Mouse (Mus musculus) adrenal gland, adult (tissue): ENCODE results near the gene Tardbp.

Experiments
- DNase-seq, 2 experiments: peaks; one replicate each; pipeline ENCODE4 v3.0.0; 2022 to 2023; ENCODE audit warnings: low spot score in 1 of 2; ENCODE audit not compliant: inconsistent age in 2 of 2

Gene Tardbp

DNA sequence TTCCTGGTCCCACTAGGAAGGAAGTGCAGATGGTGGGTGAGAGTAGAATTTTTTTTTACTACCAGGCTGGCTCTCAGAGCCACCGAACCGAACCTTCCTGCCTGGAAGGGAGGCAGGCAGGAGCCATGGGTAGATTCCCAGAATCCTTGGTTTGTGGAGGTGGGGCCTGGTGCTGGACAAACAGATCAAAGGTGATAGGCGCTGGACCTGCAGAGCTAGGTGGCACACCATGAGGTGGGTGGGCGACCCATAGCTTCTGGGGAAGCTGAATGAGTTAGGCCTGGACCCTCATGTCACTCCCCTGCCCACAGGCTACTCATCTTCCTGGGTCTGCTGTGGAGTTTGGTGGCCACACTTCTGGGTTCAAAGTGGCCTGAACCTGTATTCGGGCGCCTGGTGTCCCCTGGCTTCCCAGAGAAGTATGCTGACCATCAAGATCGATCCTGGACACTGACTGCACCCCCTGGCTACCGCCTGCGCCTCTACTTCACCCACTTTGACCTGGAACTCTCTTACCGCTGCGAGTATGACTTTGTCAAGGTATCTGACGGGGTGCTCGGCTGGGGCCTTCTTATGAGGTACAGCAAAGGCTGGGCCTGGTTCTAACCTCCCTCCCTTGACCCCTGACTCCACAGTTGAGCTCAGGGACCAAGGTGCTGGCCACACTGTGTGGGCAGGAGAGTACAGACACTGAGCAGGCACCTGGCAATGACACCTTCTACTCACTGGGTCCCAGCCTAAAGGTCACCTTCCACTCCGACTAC, 24.3 kb downstream of the Tardbp start, which contains the start of gene Masp2:
TSS of gene Masp2 (plus strand) at position 198 of the 764 bp plus-strand sequence.
- DNase-seq, result no peak

DNA sequence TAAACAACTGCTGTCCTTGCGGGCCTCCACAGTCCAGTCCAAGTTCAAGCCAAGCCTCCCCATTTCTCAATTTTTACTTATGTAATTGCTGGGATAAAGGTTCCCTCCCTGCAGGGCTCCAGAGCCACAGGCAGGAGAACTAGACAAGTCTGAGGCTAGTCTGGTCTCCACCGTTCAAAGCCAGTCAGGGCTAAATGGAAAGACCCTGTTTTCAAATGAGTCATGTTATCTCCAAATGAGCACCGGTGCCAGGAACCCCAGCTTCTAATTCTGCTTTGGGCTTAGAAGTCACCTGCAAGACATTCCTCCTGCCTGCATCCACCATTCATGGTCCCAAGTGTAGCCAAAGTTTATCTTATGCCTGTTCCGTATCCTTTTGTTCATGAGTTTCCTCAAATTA, 24.9 kb downstream of the Tardbp start:
- no peak for DNase-seq

GRCm38 (mm10) chr4:148600316-148600715, 26.5 kb downstream of the Tardbp start:
- no peak for DNase-seq

GRCm38 (mm10) chr4:148598826-148599225, 28.0 kb downstream of the Tardbp start:
- no peak for DNase-seq

- no peak for DNase-seq
Observed at GRCm38 (mm10) chr4:148596731-148597130, 30.1 kb downstream of the Tardbp start.

DNA sequence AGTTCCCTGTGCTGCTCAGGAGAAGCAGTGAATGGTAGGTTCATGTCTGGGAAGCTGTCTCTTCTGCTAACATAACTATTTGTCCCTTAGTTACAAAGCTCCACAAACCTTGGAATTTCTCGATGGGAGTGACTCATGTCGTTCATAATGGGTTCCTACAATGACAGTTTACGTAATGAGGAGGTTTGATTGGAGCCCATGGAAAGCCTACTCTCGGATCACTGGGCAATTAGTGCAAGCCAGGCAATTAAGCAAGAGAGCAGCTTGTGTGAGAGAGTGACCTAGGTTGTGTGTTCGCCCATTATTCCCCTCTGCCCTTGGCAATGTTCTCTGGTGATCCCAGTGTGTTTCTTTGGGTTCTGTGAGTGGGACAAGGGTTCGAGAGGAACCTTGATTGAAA, 30.9 kb downstream of the Tardbp start:
- DNase-seq, result peak in 1 of 2 experiments; percentile 64

GRCm38 (mm10) chr4:148593996-148594395, 32.8 kb downstream of the Tardbp start:
- no peak for DNase-seq

- peak in 1 of 2 experiments; percentile 62 for DNase-seq
Observed at GRCm38 (mm10) chr4:148591637-148592380, 35.0 kb downstream of the Tardbp start.

DNA sequence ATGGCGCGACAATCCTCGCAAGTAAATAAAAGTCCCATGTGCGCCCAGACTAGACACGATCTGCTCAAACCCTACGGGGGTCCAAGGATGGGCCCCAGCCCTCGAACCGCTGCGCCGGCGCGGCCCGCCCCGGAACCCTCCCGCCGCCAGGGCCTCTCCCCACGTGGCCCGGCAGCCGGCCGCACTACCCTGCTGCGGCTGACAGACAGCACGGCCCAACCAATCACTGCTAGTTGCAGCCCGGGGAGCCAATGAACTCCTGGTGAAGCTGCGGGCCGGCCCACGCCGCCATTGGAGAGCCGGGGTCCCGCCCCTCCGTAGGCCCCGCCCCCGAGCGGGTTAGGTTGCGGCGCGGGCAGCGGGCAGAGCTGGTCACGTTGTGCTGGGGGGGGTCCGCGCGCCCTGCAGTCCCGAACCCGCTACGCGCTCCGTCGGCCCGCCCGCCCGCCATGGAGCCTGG, 35.6 kb downstream of the Tardbp start, which contains the start of gene Srm:
TSS of gene Srm (plus strand) at position 333 of the 460 bp plus-strand sequence.
- peak; percentile 98 for DNase-seq

- no peak for DNase-seq
Observed at GRCm38 (mm10) chr4:148590421-148591170, 36.2 kb downstream of the Tardbp start.

DNA sequence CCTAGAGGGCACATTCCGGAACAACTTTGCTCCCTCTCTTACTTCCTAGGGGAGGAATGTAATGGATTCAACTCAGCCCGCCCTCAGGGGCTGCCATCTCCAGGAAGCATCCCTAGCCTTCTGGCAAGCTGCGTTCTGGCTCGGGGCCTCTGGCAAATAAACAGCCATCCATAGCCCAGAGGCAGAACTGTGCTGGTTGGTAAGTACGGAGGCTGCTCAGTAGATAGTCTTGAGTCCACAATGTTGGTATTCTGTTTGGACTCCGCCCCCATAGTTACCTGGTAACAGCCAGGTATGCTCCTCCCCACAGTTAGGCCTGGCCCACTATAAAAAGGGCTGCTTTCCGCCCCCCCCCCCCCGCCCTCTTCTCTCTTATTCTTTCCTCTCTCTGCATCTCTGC, 37.3 kb downstream of the Tardbp start:
- no peak for DNase-seq

GRCm38 (mm10) chr4:148588793-148589192, 38.0 kb downstream of the Tardbp start:
- DNase-seq, result no peak

DNA sequence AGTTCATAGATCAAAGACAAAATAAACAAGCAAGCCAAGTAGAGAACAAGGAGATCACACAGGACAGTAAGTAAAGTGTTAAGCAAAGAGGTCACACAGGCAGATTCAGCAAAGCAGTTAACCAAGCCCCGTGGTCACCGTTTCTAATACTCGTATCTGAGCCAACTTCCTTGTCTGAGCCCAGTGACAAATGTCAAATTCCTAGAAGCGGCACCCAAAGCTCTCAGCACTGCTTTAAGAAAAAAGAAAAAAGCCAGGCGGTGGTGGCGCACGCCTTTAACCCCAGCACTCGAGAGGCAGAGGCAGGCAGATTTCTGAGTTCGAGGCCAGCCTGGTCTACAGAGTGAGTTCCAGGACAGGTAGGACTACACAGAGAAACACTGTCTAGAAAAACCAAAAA, 40.2 kb downstream of the Tardbp start:
- peak in 1 of 2 experiments; percentile 70 for DNase-seq

DNA sequence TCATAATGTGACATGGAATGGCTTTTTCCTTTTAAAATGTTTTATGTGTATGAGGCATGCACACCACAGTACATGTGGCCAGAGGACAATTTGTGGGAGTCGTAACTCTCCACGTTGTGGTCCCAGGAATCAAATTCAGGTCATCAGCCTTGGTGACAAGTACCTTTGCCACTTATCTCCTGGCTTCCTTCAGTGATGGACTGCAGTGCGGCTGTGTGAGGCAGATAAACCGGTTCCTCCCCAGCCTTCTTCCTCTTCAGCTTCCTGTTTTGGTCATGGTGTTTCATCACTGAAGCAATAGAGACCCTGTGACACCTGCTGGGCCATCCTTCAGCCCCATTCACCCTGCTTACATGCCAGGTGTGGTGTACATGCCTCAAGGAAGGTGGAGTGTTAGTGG, 43.6 kb downstream of the Tardbp start:
- no peak for DNase-seq

DNA sequence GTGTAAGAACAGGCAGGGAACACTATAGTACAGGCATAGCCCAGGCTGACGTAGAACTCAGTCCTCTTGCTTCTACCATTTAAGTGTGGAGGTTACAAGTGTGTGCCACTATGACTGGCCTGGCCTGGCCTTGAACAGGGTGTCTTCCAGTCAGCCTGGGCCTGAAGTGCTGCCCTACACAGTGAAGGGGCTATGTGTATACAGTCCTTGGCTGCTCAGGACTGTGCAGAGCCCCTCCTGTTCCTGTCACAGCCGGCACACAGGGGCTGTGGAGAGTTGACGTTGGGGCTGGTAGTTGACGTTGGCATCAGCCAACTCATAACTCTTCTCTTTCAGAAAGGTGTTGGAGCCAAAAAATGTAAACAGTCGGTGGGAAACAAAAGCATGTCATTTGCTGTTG, 45.4 kb downstream of the Tardbp start:
- no peak for DNase-seq

- no peak for DNase-seq
Observed at GRCm38 (mm10) chr4:148580765-148581164, 46.1 kb downstream of the Tardbp start.

DNA sequence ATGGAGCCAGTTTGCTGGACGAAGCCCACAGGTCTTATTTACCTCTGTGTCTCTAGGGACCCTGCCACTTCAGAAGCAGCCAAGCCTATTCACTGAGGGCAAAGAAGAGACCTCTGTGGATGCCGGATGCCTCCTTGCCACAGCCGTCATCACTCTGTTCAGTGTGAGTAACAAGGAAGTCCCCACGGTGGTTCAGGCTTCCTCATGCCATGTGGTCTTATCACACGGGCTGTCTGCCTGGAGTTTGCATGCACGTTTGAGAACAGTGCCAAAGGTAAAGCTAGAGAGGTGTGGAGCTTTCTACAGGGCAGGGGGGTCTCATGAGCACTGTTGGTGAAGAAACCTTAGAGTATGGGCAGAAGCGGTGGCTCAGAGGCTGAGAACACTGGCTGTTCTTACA, 53.6 kb downstream of the Tardbp start:
- no peak for DNase-seq

DNA sequence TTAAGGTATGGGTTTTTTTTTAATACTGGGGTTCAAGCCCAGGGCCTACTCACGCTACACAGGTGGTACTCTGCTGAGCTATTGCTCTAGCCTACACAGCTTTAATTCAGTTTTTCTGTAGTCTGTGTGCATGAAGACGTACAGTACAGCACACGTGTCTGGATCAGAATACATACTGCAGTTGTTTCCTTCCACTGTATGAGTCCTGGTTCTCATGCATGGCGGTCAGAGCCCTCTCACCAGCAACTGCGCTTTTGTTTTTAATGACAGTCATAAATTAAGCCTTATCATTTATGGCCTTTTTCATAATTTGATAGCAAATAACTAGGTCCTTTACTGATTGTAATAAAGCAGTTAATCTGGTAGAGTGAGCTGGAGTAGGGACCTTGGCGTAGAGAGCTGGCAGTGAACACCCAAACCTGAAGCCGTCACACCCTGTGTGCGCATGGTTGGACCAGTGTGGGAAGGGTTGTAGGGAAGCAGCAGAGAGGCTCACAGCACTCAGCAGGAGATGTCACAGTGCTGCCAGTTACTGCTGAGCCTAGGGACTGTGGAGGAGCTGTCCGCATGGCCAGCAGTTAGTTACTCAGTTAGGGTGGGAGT, 56.0 kb downstream of the Tardbp start:
- no peak for DNase-seq

- DNase-seq, result no peak
Observed at GRCm38 (mm10) chr4:148570138-148570537, 56.7 kb downstream of the Tardbp start.

GRCm38 (mm10) chr4:148563595-148563994, 63.2 kb downstream of the Tardbp start:
- no peak for DNase-seq

DNA sequence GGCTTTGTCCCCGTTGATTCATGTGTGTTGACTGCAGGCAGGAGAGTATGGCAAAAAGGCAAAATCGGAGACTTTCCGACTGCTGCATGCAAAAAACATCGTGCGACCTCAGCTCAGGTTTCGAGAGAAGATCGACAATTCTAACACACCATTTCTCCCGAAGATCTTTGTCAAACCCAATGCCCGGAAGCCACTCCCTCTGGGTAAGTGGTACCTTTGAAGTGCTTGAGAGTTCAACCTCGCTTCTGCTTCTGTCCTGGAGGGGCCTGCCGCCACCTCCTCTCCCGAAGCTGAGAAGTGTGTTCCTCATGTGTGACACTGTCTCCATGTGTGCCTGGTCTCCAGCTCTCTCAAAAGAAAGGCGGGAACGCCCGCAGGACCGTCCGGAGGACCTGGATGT, 64.1 kb downstream of the Tardbp start:
- DNase-seq, result no peak
